ENCODE assay signal across 12 mouse cellular contexts in the genomic region with DNA sequence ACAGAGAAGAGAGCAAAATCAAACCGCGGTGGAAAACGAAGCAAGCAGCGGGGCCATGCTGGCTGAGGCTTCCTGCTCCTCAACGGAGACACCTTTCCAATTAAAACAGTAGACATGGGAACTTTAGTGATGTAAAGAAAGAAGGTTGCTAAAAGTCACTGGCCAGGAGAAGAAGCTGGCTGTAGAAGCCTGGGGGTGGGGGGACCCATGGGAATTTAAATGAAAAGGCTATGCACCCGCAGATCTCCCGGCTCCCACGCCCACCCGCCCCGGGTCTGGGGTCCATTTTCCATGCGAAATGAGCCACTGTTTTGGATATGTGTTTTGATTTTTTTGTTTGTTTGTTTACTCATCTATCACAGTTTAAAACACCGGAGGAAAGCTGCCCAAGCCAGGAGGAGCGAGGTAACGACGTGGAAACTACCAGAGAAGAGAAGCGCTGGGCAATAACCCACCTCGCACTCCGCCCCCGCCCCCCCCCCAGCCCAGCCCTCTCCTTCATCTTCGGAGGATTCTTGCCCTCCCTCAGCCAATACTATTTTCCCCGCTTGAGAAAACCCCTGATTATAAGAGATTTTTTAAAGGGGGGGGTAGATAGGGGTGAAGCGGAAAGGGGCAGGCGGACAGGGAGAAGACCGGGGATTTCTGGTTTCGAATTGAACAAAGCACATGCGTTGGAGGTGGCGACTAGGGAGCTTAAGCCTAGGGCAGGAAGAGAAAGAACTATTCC. TPM values are rescaled to one million over a fixed set of nuclear protein-coding genes. Genes with fewer than 3 reads are reported as not detected.
DNase-seq lines count a peak whose midpoint lies in the region; ATAC-seq and TF ChIP-seq lines count a peak whose summit lies in the region.
"Had no signal": no experiment of that assay in that cellular context is flagged by ENCODE, and none has a peak within 500 bp of the region (broad histone marks: within the 10 kb centered on the region; RNA-seq: fewer than 3 reads in every experiment).

No protein-coding gene starts in this region.

- H3K4me1 ChIP-seq in heart, embryonic 16.5 days (ENCODE audit: control insufficient read depth, insufficient read depth, low read length) = peaks cover 15% of the 10 kb centered on the region
- H3K4me1 ChIP-seq in hindbrain, embryonic 12.5 days = peaks cover 31% of the 10 kb centered on the region
- H3K4me1 ChIP-seq in midbrain, embryonic 10.5 days = peaks cover 57% of the 10 kb centered on the region

- H3K4me2 ChIP-seq in heart, embryonic 16.5 days (ENCODE audit: low read depth, low read length) = peak overlapping the region; percentile 61
- peak overlapping the region; percentile 77 for H3K4me2 ChIP-seq in hindbrain, embryonic 12.5 days (replicated peaks)

- TF ChIP-seq CTCF in left cerebral cortex, adult 2 months (IDR thresholded peaks at IDR 0.05) = no peak

- H3K9me3 ChIP-seq in heart, embryonic 16.5 days (replicated peaks; ENCODE audit: control insufficient read depth, low read length) = no peaks in the 10 kb centered on the region
- H3K9me3 ChIP-seq in hindbrain, embryonic 12.5 days (replicated peaks) = no peaks in the 10 kb centered on the region
- H3K9me3 ChIP-seq in midbrain, embryonic 10.5 days (replicated peaks) = no peaks in the 10 kb centered on the region

- intact Hi-C loops in left cerebral cortex, adult 2 months (cut with DNase I) = loop anchor here (10.0 kb wide), 1 partner anchor 1209 kb away; no protein-coding TSS in a partner anchor

- H3K27me3 ChIP-seq in heart, embryonic 16.5 days (ENCODE audit: control insufficient read depth, insufficient read depth, low read length) = peaks cover 68% of the 10 kb centered on the region
- H3K27me3 ChIP-seq in hindbrain, embryonic 12.5 days = peaks cover 92% of the 10 kb centered on the region
- H3K27me3 ChIP-seq in midbrain, embryonic 10.5 days (ENCODE audit: low read depth, poor library complexity, severe bottlenecking) = peaks cover 99% of the 10 kb centered on the region

- no peak for ATAC-seq in heart, embryonic 16.5 days (replicated peaks; ENCODE audit: extremely low read depth, insufficient read depth, low FRiP score)
- ATAC-seq in CD4-positive, CD25-positive, alpha-beta regulatory T cell, adult 4 months = peak; percentile 18
- ATAC-seq in hindbrain, embryonic 12.5 days (ENCODE audit: low FRiP score) = no peak

- H3K4me3 ChIP-seq in heart, embryonic 16.5 days (ENCODE audit: low read length) = peak overlapping the region; percentile 42
- H3K4me3 ChIP-seq in hindbrain, embryonic 12.5 days = peak overlapping the region; percentile 28
- H3K4me3 ChIP-seq in midbrain, embryonic 10.5 days = peak overlapping the region; percentile 55
- no peak overlapping the region for H3K4me3 ChIP-seq in left cerebral cortex, adult 2 months

- no peak overlapping the region for H3K27ac ChIP-seq in heart, embryonic 16.5 days (ENCODE audit: low read length)
- H3K27ac ChIP-seq in hindbrain, embryonic 12.5 days = peak overlapping the region; percentile 66
- H3K27ac ChIP-seq in midbrain, embryonic 10.5 days (replicated peaks) = no peak overlapping the region
- H3K27ac ChIP-seq in left cerebral cortex, adult 2 months = no peak overlapping the region

- no peak for DNase-seq in heart, adult 18-20 months
- peak; percentile 44 for DNase-seq in midbrain, embryonic 10.5 days (ENCODE audit: low spot score)
- DNase-seq in urinary bladder, postnatal 36 days (ENCODE audit: low spot score in 2 of 2) = no peak
- DNase-seq in adrenal gland, postnatal 10 days = no peak
- DNase-seq in left cerebral cortex, adult 2 months (ENCODE audit: extremely low spot score in 1 of 2, low spot score in 2 of 2) = no peak
- DNase-seq: thymus, postnatal 14 days had no signal

- H3K9ac ChIP-seq in heart, embryonic 16.5 days (ENCODE audit: low read length) = no peak overlapping the region
- peak overlapping the region; percentile 39; the same call in 1 of the 2 replicates for H3K9ac ChIP-seq in hindbrain, embryonic 12.5 days

- WGBS in heart, embryonic 16.5 days = 2% methylated on average over 27 of the region's 27 CpGs
- WGBS in hindbrain, embryonic 12.5 days = under 1% methylated on average over 27 of the region's 27 CpGs
- WGBS in midbrain, embryonic 10.5 days = under 1% methylated on average over 27 of the region's 27 CpGs

- no peaks in the 10 kb centered on the region for H3K36me3 ChIP-seq in heart, embryonic 16.5 days (ENCODE audit: control insufficient read depth, insufficient read depth)
- H3K36me3 ChIP-seq in hindbrain, embryonic 12.5 days = no peaks in the 10 kb centered on the region
- H3K36me3 ChIP-seq in midbrain, embryonic 10.5 days = no peaks in the 10 kb centered on the region

RNA-seq across cellular contexts. Expression of a gene that starts 2.9 kb away (rescaled TPM):
- polyA plus RNA-seq in heart, embryonic 16.5 days (2015; fragmentation: Nextera tagmentation; extraction: Ambion mirVana) = not detected in 2 replicates
- not detected for total RNA-seq in heart, adult 18-20 months (2021)
- polyA plus RNA-seq in CD4-positive, CD25-positive, alpha-beta regulatory T cell, adult 4 months (2017; shearing (Covaris generic)) = 1 to 10 TPM in 1 of 2 experiments, under 1 TPM in 1; 0.66 to 1.9 TPM
- 1.1 and 2.9 TPM in 2 replicates for polyA plus RNA-seq in hindbrain, embryonic 12.5 days (2016; fragmentation: Nextera tagmentation; extraction: Ambion mirVana)
- polyA plus RNA-seq in midbrain, embryonic 10.5 days (2016; fragmentation: Nextera tagmentation; extraction: Ambion mirVana) = 0.31 and 1.1 TPM in 2 replicates
- 1 to 10 TPM; 1.1 to 2.1 TPM for total RNA-seq in adrenal gland, postnatal 10 days (2021)
- not detected for total RNA-seq in left cerebral cortex, adult 2 months (2021)
- total RNA-seq: layer of hippocampus, adult 18-20 months; MEL; neutrophil, adult 5-6 weeks had no signal

RNA-seq across cellular contexts. Expression of a gene that starts 5.4 kb away (rescaled TPM):
- not detected in 2 replicates for polyA plus RNA-seq in heart, embryonic 16.5 days (2015; fragmentation: Nextera tagmentation; extraction: Ambion mirVana)
- total RNA-seq in heart, adult 18-20 months (2021) = not detected
- under 1 TPM in 1 of 2 experiments, not detected in 1; 0.81 TPM for polyA plus RNA-seq in CD4-positive, CD25-positive, alpha-beta regulatory T cell, adult 4 months (2017; shearing (Covaris generic))
- 3.5 and 3.8 TPM in 2 replicates for polyA plus RNA-seq in hindbrain, embryonic 12.5 days (2016; fragmentation: Nextera tagmentation; extraction: Ambion mirVana)
- 0.47 and 1.2 TPM in 2 replicates for polyA plus RNA-seq in midbrain, embryonic 10.5 days (2016; fragmentation: Nextera tagmentation; extraction: Ambion mirVana)
- not detected for total RNA-seq in adrenal gland, postnatal 10 days (2021)
- total RNA-seq in left cerebral cortex, adult 2 months (2021) = not detected
- total RNA-seq: layer of hippocampus, adult 18-20 months; neutrophil, adult 5-6 weeks had no signal

RNA-seq across cellular contexts. Expression of a gene that starts 5.9 kb away (rescaled TPM):
- polyA plus RNA-seq in heart, embryonic 16.5 days (2015; fragmentation: Nextera tagmentation; extraction: Ambion mirVana) = 5.4 and 11.9 TPM in 2 replicates
- total RNA-seq in heart, adult 18-20 months (2021) = 1 to 10 TPM in 1 of 2 experiments, under 1 TPM in 1; 0.62 to 1.0 TPM
- 100 to 1,000 TPM; 136 to 163 TPM for polyA plus RNA-seq in CD4-positive, CD25-positive, alpha-beta regulatory T cell, adult 4 months (2017; shearing (Covaris generic))
- 48.4 and 63.4 TPM in 2 replicates for polyA plus RNA-seq in hindbrain, embryonic 12.5 days (2016; fragmentation: Nextera tagmentation; extraction: Ambion mirVana)
- 10.5 and 28.2 TPM in 2 replicates for polyA plus RNA-seq in midbrain, embryonic 10.5 days (2016; fragmentation: Nextera tagmentation; extraction: Ambion mirVana)
- 10 to 100 TPM; 12.3 to 14.8 TPM for total RNA-seq in adrenal gland, postnatal 10 days (2021)
- not detected for total RNA-seq in left cerebral cortex, adult 2 months (2021)
- total RNA-seq: layer of hippocampus, adult 18-20 months had no signal
